Mouse (Mus musculus) forebrain, embryonic 16.5 days (tissue): ENCODE measurements around the gene P2ry12. TPM values are rescaled to one million over a fixed set of nuclear protein-coding genes. Genes with fewer than 3 reads are reported as not detected.

Experiments
- ATAC-seq: fragments of 200-750 bp; cut with Nextera tagmentation; 2 replicates; pipeline ENCODE4 v1.8.0; 2017; ENCODE audit warnings: mild to moderate bottlenecking, moderate library complexity
- H3K27ac ChIP-seq: fragments of 300-500 bp; sonication (generic); 2 replicates; pipeline ENCODE4 v1.5.1; 2014; ENCODE audit warnings: low read length, control low read depth
- H3K27me3 ChIP-seq: fragments of 300-500 bp; sonication (generic); replicated peaks from 2 replicates; pipeline ENCODE4 v1.6.1; 2014; ENCODE audit warnings: low read length; ENCODE audit not compliant: control insufficient read depth, insufficient read depth
- H3K36me3 ChIP-seq: fragments of 300-500 bp; sonication (generic); 2 replicates; pipeline ENCODE4 v1.6.1; 2014; ENCODE audit not compliant: control insufficient read depth, insufficient read depth
- H3K4me1 ChIP-seq: fragments of 300-500 bp; sonication (generic); replicated peaks from 2 replicates; pipeline ENCODE4 v1.6.1; 2014; ENCODE audit warnings: low read length; ENCODE audit not compliant: control insufficient read depth, insufficient read depth
- H3K4me2 ChIP-seq: fragments of 300-500 bp; sonication (generic); 2 replicates; pipeline ENCODE4 v1.6.1; 2014; ENCODE audit warnings: mild to moderate bottlenecking, low read length, control low read depth
- H3K4me3 ChIP-seq: fragments of 300-500 bp; sonication (generic); replicated peaks from 2 replicates; pipeline ENCODE4 v1.5.1; 2014; ENCODE audit warnings: mild to moderate bottlenecking, low read length, control low read depth
- H3K9ac ChIP-seq: fragments of 300-500 bp; sonication (generic); replicated peaks from 2 replicates; pipeline ENCODE4 v1.6.1; 2014; ENCODE audit warnings: low read depth, low read length, control low read depth
- H3K9me3 ChIP-seq: fragments of 300-500 bp; sonication (generic); 2 replicates; pipeline ENCODE4 v1.6.1; 2016; ENCODE audit warnings: low read length; ENCODE audit not compliant: control insufficient read depth
- WGBS: fragments of 180-500 bp; shearing (Covaris S2); extraction: QIAGEN DNeasy Blood & Tissue Kit; methylation state at CpG from one replicate; pipeline ENCODE4 v1.1.7; 2014; 5-methylcytosine and 5-hydroxymethylcytosine counted together
- polyA plus RNA-seq: library from polyadenylated mRNA; unstranded; fragments of >200 nt; fragmentation: Nextera tagmentation; extraction: Ambion mirVana; gene quantifications from 2 replicates; pipeline ENCODE4 v1.2.1, GENCODE M21; 2015

P2ry12 gene
- polyA plus RNA-seq, 1 experiment from 2014 or later, result 9.8 TPM

DNA sequence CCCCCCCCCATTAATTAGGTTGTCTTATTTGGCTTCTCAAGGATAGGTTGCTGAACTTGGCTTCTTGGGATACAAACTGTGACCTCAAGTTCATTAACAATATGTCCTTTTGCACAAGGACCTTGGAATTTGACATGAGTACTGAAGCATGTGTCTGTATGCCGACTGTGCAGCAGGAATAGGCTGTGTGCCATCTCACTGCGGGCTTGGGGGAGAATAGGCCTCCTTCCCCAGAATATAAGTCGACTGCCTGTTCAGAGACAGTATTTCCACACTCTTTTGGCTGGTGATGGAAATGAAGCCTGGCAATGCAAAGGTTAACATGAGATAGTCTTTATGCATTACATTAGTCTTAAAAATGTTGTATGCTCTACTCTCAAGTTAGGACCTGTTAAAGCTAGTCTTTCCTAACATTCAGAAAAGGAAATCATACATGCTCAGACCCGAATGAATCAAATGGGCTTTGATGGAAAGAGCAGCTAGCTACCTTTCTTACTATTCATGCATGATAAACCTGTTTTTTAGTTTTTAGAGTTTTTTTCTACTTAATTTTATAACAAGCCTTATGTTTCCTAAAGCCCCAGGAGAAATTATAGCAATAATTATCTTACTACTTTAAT lies 65.2 kb downstream of the P2ry12 start:
- ATAC-seq, result no peak
- Histone ChIP-seq H3K27me3 (no peaks in the 10 kb centered on the region), H3K9ac (no peak overlapping the region), H3K4me3 (no peak overlapping the region), H3K4me2 (no peak overlapping the region), H3K27ac (no peak overlapping the region), H3K36me3 (no peaks in the 10 kb centered on the region), H3K4me1 (no peaks in the 10 kb centered on the region), H3K9me3 (no peaks in the 10 kb centered on the region)
- 84% methylated on average over 4 of the region's 4 CpGs for WGBS

DNA sequence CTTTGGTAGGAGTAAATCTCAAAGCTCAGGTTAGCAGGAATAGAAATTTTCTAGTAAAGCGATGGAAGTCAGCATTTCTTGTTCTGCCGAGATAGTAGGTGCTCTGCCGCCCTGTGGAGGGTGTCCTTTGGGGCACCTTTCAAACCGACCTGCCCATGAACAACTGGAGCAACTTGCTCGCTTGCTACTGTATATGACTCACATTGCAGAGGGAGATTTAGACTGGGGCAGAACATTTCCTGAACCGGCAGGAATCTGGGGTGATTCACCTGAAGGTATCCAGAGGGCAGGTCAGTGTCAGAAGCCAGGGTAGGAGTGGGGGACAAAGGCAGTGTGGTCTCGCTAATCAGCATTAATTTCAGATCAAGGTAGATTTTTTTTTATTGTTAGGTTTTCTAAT lies 67.7 kb downstream of the P2ry12 start, which contains the start of gene Gpr87:
Gene Gpr87 (minus strand): TSS at position 167 of the 400 bp plus-strand sequence.
- H3K36me3 ChIP-seq, result no peaks in the 10 kb centered on the region
- H3K4me3 ChIP-seq, result no peak within 1 kb of the TSS
- ATAC-seq, result no peak
- H3K4me1 ChIP-seq, result no peaks in the 10 kb centered on the region
- H3K9me3 ChIP-seq, result no peaks in the 10 kb centered on the region
- no peak within 1 kb of the TSS for H3K9ac ChIP-seq
- 92% methylated on average over 7 of the region's 7 CpGs for WGBS
- no peak within 1 kb of the TSS for H3K4me2 ChIP-seq
- H3K27ac ChIP-seq, result no peak within 1 kb of the TSS
- no peaks in the 10 kb centered on the region for H3K27me3 ChIP-seq

DNA sequence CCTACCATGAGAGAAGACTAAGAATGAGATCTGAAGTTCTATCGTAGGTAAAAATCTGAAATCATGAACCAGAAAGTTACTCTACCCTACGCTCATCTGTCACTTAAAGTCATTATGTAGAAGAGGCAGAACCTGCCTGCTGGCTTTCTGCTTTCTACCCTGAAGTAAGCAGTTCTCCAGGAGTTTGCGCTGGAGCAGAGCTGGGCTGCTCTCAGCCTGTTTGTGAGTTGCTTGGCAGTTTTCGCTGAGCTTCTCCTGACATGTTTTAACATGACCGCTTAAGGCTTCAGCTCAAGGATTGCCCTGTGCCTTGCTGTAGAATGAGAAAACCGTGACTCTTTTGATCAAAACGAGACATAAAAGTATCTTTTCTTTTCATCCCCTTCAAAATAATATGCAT lies 68.6 kb downstream of the P2ry12 start:
- Histone ChIP-seq H3K4me3 (no peak overlapping the region), H3K27ac (no peak overlapping the region), H3K9ac (no peak overlapping the region), H3K4me1 (no peaks in the 10 kb centered on the region), H3K36me3 (no peaks in the 10 kb centered on the region), H3K9me3 (no peaks in the 10 kb centered on the region), H3K4me2 (no peak overlapping the region), H3K27me3 (no peaks in the 10 kb centered on the region)
- 91% methylated on average over 7 of the region's 7 CpGs for WGBS
- ATAC-seq, result no peak

DNA sequence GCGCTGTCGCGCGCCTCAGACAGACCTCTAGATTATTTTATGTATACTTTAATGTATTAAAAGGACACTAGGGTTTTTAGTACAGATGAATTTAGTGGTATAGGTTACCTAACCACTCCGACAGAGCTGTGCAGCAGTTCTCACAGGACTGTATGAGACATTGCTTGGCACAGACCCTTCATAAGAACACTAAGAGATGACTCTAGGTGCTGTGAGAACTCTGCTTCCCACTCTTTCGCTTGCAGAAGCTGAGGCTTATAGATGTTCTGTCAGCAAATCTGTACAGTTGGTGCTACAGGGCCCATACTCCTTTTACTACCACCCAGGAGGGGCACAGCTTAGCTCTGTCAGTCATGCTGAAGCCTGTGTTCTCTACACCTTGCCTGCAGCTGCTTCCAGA lies 71.0 kb downstream of the P2ry12 start:
- H3K4me2 ChIP-seq, result no peak overlapping the region
- H3K27ac ChIP-seq, result no peak overlapping the region
- no peak overlapping the region for H3K9ac ChIP-seq
- 98% methylated on average over 6 of the region's 6 CpGs for WGBS
- no peaks in the 10 kb centered on the region for H3K27me3 ChIP-seq
- no peaks in the 10 kb centered on the region for H3K4me1 ChIP-seq
- no peaks in the 10 kb centered on the region for H3K36me3 ChIP-seq
- H3K4me3 ChIP-seq, result no peak overlapping the region
- no peak for ATAC-seq
- H3K9me3 ChIP-seq, result no peaks in the 10 kb centered on the region

DNA sequence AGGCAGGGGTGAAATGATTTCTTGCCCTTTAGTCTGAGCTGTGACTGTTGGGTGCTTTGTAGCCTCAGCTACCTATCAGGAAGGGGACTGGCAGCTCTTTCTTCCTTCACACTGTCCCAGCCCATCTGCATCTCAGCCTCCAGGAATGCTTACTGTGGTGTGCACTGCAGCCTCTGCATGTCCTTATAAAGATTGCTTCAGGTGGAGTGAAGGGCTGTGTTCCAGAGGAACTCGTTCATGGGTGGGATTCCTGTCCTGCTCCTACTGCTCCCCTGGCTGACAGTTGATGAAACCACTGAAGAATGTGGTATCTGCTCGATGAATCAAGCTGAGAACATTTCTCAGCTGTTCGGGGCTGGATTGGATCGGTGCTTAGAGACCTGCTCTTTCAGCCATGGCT lies 75.3 kb downstream of the P2ry12 start:
- ATAC-seq, result no peak
- Histone ChIP-seq H3K4me3 (no peak overlapping the region), H3K9ac (no peak overlapping the region), H3K9me3 (no peaks in the 10 kb centered on the region), H3K27ac (no peak overlapping the region), H3K4me2 (no peak overlapping the region), H3K4me1 (no peaks in the 10 kb centered on the region), H3K27me3 (no peaks in the 10 kb centered on the region), H3K36me3 (no peaks in the 10 kb centered on the region)
- WGBS, result 92% methylated on average over 4 of the region's 4 CpGs

DNA sequence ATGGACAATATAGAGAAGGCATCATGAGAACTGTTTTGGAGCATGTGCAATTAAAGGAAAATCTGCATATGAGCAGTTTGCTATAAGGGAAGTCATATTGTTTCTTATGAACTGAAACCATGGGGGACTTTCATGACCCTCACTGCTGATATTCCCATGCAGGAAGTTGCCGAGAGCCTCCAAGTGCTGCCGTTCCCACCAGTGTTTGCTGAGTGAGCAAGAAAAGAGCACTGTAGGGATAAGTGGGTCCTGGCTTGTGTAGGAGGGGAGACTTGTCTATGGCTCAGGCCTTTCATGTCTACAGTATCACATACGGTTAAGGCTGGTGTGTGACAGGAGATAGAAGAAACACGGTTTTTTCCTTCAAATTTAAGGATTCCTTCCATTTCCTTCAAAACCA lies 77.0 kb downstream of the P2ry12 start:
- H3K4me2 ChIP-seq, result no peak overlapping the region
- H3K36me3 ChIP-seq, result no peaks in the 10 kb centered on the region
- no peak for ATAC-seq
- H3K27me3 ChIP-seq, result no peaks in the 10 kb centered on the region
- H3K4me1 ChIP-seq, result no peaks in the 10 kb centered on the region
- no peak overlapping the region for H3K4me3 ChIP-seq
- no peak overlapping the region for H3K9ac ChIP-seq
- WGBS, result 94% methylated on average over 4 of the region's 4 CpGs
- H3K27ac ChIP-seq, result no peak overlapping the region
- H3K9me3 ChIP-seq, result no peaks in the 10 kb centered on the region

DNA sequence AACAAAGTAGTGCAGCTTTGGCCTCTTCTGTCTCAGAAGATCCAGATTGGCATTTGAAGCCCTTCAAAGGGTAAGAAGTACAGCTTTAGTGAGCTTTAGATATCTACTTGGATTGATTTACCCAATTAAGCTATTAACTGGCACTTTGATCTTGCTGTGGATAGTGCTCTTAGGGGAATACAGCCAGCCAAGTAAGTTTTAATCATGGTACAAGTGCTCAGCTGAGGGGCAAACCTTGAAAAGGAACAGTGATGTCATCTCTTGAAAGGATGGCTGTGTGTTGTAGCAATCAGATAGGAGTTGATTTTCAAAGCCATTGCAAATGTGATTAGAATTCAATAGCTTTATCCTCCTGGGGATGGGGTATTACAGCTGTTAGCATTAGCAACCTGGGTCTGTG lies 80.5 kb downstream of the P2ry12 start:
- no peak overlapping the region for H3K4me2 ChIP-seq
- H3K9me3 ChIP-seq, result no peaks in the 10 kb centered on the region
- H3K27me3 ChIP-seq, result no peaks in the 10 kb centered on the region
- ATAC-seq, result no peak
- H3K4me1 ChIP-seq, result no peaks in the 10 kb centered on the region
- no peaks in the 10 kb centered on the region for H3K36me3 ChIP-seq
- H3K9ac ChIP-seq, result no peak overlapping the region
- no peak overlapping the region for H3K4me3 ChIP-seq
- no peak overlapping the region for H3K27ac ChIP-seq

DNA sequence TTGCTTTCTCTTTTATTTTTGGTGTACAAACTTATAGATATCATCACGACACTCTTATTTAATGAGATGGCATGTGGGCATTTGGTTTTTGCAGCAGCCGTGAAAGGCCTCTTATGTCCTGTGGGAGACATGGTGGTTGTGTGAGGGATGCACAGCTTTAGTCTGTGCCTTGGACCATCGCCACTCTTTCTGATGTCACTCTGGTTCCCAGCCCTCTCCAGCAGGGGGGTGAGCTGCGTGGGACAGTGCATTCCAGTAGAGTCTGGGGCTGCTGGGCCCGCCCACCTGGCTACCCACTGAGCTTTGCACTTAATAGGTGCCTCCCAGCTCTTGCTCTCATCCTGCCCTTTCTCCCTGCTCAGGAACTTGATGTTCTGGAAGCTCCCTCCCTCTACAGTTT lies 81.5 kb downstream of the P2ry12 start:
- no peaks in the 10 kb centered on the region for H3K27me3 ChIP-seq
- no peaks in the 10 kb centered on the region for H3K4me1 ChIP-seq
- whole genome bisulfite sequencing, result 53% methylated on average over 5 of the region's 5 CpGs
- H3K36me3 ChIP-seq, result no peaks in the 10 kb centered on the region
- no peak overlapping the region for H3K27ac ChIP-seq
- no peaks in the 10 kb centered on the region for H3K9me3 ChIP-seq
- no peak overlapping the region for H3K4me3 ChIP-seq
- H3K4me2 ChIP-seq, result no peak overlapping the region
- no peak for ATAC-seq
- H3K9ac ChIP-seq, result no peak overlapping the region

DNA sequence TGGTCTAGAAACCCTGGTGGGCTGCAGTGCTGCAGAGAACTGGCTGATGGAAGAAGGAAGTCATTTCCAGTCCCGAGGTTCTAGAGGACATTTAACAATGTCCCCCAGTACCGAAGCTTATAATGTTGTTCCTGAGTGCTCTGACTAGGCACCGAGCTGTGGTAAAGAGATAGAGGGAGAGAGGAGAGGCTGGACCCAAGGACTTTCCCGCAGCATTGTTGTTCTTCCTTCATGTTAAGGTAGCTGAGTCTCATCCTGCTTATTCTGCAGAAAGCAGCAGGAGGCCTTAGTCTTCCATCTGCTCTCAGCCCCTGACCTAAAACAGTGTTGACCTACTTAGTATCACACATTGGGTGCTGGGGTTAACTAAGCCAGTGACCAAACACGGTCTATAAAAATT lies 85.8 kb downstream of the P2ry12 start:
- Histone ChIP-seq H3K27ac (no peak overlapping the region), H3K36me3 (no peaks in the 10 kb centered on the region), H3K27me3 (no peaks in the 10 kb centered on the region), H3K4me3 (no peak overlapping the region), H3K9me3 (no peaks in the 10 kb centered on the region), H3K4me1 (no peaks in the 10 kb centered on the region), H3K4me2 (no peak overlapping the region), H3K9ac (no peak overlapping the region)
- WGBS, result 67% methylated on average over 5 of the region's 5 CpGs
- ATAC-seq, result no peak

DNA sequence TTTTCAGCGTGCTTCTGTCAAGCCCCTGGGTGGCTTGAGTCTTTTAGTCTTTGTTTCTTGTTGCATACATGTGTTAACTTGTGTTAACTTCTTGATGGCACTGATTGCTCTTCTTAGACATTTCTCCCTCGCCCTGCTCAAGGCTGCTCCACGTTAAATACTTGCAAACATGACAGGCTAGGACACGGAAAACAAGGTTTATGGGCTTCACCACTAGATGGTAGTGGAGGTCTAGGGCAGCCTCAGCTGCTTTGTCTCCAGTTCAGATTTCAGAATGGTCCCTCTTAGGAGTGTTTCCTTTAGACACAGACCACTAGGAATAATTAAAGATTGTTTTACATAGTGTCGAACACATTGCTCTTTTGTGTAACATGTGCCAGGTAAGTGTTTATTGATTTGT lies 87.4 kb downstream of the P2ry12 start:
- Histone ChIP-seq H3K27ac (no peak overlapping the region), H3K9ac (no peak overlapping the region), H3K27me3 (no peaks in the 10 kb centered on the region), H3K4me3 (no peak overlapping the region), H3K4me1 (no peaks in the 10 kb centered on the region), H3K4me2 (no peak overlapping the region), H3K36me3 (no peaks in the 10 kb centered on the region), H3K9me3 (no peaks in the 10 kb centered on the region)
- ATAC-seq, result peak; percentile 80
- 39% methylated on average over 5 of the region's 5 CpGs for WGBS
